Mouse (Mus musculus) kidney, adult 10 weeks (tissue): ENCODE results near the gene Gm20920. TPM values are rescaled to one million over a fixed set of nuclear protein-coding genes. Genes with fewer than 3 reads are reported as not detected.

ENCODE experiments used
- polyA plus RNA-seq: library from polyadenylated mRNA; stranded (reverse); fragments of 350-450 nt; fragmentation: Illumina TruSeq; extraction: RNeasy Lipid Tissue Mini Kit (QIAGEN cat#74804); gene quantifications from one replicate; pipeline ENCODE4 v1.2.3, GENCODE M21; 2014; ENCODE audit warnings: low read depth, low replicate concordance

Gm20920 gene
- polyA plus RNA-seq, result not detected

DNA sequence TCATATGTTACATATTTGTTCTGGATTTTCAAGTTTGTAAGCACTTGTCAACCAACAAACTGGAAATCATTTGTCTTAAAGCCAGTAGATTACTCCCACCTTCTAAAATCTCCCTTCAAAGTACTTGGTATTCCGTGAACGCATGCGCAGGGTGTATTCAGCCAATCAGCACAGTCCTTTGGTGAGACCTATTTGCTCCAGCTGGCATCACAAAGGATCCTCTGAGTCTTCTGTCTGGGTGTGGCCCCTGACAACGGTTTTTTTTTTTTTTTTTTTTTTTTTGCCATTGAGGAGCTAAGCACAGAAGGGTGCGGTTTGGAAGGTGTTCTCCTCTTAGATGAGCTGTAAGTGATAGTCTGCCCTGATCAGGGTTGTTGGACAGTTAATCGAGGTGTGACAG, at the start of gene Gm20920:
Gene Gm20920 (plus strand): TSS at position 301 of the 400 bp plus-strand sequence.

